Mouse (Mus musculus) heart, adult 2 months (tissue): ENCODE measurements around the gene Nrxn3.

ENCODE experiments used
- CTCF ChIP-seq: fragments of 200-600 bp; IDR thresholded peaks from 2 replicates; pipeline ENCODE4 v1.8.1; 2022; ENCODE audit warnings: antibody characterized with exemption, mild to moderate bottlenecking, moderate library complexity
- EP300 ChIP-seq: fragments of 200-500 bp; IDR thresholded peaks from 2 replicates; pipeline ENCODE4 v1.6.1; 2011; ENCODE audit warnings: low read depth, low read length, control low read depth; ENCODE audit not compliant: insufficient read depth

DNA sequence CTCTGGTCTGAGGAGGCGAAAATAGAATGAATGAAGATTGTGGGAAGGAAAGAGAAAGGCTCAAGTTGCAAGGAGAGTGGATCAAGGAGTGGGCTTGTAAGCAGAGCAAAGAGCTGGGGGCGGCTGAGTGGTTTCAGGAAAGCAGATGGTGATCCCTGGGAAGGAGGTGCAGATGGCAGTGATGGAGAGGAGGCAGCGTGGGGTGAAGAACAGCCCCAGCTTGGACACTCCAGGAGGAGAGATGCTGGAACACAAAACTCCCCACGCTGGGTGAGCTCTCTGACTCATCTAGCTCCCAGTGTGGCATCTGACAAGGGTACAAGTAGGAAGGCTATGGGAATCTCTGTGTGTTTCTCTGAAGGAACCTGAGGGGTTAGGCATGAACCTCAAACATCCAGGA, 9.2 kb upstream of the Nrxn3 start:
- TF ChIP-seq CTCF, result no peak
- TF ChIP-seq EP300, result no peak
